Mouse (Mus musculus): Measurements from ENCODE around the gene Ftl1-ps1. TPM values are rescaled to one million over a fixed set of nuclear protein-coding genes. Genes with fewer than 3 reads are reported as not detected.

Gene Ftl1-ps1
- total RNA-seq (2021) = 1,000 to 10,000 TPM; 1,170 to 1,172 TPM
- polyA plus RNA-seq (2012; rRNA removed) = 36.1 and 40.5 TPM in 2 replicates
- long read RNA-seq, transcript Ftl1-ps1-202 (1 exons, 938 nt) = major isoform, 1,146 of 1,146 reads
- long read RNA-seq, partial matches to known transcripts = 0 of 1,146 reads
- long read RNA-seq, other reads (novel, unspliced or antisense) = 0 of 1,146 reads

DNA sequence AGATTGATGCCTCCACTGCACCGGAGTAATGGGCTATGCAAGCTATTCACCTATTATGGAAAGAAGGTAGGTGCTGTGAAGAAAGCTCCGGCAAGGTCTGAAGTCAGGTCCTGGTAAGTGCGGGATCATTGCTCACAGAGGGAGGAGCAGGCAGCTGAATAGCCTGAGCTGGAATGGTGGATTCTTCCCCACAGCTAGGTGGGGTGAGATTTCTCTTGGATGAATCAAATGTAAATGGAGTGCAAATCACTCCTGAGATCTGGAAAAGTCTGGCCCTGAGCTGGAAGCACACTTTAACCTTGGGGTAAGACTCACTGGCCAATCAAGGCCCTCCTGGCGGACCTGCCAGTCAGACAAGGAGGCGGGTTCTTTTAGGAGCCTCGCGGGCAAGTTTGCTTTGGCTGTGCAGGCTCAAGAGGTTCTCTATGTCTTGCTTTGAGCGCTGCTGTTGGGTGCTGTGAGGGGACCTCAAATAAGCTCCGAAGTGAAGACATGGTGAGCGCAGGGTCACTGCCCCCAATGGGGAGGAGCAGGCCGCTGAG lies at the start of gene Ftl1-ps1:
Gene Ftl1-ps1, plus strand, starts transcription at position 397 of the 542 bp plus-strand sequence.
- DNase-seq = peak; percentile 75

DNA sequence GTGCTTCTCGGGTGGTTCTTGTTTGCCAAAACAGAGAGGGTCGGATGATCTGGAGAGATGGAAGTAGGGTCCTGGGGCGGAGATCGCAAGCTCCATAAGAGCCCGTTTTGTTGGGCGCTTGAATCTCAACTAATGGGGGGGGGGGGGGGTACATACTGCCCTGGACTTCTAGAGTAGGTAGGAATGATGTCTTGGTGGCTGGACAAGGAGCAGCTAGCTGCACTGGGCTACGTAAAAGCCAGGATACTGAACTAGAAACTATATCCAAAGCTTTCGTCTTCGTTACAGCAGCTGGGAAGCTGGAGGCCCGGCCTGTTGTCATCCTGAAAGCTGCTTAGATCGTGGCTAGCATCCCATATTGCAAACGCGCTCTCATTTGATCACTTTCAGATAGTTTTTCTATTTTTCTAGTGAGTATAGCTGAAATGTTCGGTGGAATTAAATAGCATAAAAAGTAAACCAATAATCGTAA lies 49.0 kb upstream of the Ftl1-ps1 start:
- no peak for DNase-seq

DNA sequence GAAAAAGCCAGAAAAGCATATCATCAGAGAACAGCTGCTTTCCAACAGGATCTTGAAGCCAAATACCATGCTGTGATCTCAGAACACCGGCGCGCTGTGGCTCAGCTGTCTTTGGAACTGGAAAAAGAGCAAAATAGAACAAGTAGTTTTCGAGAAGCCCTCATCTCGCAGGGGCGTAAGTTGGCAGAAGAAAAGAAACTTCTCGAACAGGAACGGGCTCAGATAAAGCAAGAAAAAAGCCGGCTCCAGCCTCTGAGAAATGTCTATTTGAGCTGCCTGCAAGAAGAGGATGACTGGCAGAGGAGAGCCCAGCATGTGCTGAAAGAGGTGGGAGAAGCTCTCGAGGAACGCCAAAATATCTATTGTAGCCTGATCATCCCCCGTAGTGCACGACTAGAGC lies 43.0 kb upstream of the Ftl1-ps1 start:
- DNase-seq = no peak

DNA sequence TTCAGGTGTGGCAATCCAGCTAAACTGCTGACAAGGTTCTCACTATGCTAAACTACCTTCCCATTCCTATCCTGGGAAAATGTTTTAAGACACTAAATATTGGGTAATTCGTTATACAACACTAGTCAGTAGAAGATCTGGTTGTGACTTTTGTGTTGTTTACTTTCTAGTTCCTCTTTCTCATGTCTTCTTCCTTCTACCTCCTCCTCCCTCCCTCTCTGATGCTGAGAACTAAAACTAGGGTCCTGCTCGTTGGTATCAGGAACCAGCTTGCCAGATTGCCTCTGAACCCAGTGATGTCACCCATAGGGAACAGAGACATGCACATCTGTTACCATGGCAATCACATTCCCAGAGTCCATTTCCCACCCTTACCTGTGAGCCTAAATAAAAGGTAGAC lies 37.3 kb upstream of the Ftl1-ps1 start:
- no peak for DNase-seq

DNA sequence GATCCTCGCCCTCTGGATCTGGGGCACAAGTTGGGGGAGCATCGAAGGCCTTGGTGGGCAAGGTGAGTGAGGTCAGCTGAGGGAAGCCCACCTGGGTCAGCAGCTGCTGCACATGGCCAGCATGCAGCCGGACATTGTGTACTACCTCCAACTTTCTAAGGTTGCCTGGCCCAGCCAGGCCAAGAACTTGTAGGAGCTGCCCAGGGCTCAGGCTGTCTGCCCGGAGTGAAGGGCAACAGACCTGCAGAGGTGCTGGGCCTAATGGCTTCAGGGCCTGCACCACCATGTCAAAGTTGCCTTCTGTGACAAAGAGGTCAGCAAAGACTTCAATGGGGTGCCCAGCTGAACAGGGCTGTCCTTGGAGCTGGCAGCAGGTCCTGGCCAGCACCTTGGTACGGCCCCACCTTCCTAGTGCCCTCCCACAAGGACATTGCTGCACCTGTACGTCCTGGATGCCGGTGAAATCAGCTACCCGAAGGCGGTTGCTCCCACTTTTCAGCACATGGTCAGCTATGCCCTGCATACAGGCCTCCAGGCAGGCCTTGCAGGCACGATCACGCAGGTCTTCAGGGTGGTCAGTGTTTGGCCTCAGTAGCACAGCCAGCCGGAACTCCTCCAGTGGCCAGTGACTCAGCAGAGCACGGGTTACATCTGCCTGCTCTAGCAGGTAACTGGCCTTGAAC lies 36.2 kb upstream of the Ftl1-ps1 start:
- no peak for DNase-seq

DNA sequence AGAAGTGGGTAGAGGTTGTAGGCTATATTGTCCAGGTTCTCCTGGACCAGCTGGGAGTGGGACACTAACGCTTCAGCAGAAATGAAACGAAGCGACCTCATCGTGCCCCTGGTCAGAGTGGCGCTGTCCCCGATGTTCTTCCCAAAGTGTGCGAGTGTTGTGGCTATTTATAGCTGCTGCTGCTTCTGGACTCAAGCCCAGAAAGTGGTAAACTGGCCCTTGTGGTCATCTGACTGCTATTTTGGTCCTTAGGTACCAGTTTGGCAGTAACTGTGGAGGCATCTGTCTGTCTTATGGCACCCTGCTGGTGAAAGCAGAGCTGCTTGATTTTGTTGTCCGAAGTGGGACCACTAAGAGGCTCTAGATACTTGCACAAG lies 35.6 kb upstream of the Ftl1-ps1 start, which contains the start of gene Lrrc14b:
Gene Lrrc14b, minus strand, starts transcription at position 147 of the 377 bp plus-strand sequence.
- peak; percentile 58 for DNase-seq

GRCm38 (mm10) chr13:74381533-74382276 lies 17.8 kb upstream of the Ftl1-ps1 start:
- no peak for DNase-seq

- DNase-seq = no peak
Measured at GRCm38 (mm10) chr13:74382289-74382688, 17.2 kb upstream of the Ftl1-ps1 start.

DNA sequence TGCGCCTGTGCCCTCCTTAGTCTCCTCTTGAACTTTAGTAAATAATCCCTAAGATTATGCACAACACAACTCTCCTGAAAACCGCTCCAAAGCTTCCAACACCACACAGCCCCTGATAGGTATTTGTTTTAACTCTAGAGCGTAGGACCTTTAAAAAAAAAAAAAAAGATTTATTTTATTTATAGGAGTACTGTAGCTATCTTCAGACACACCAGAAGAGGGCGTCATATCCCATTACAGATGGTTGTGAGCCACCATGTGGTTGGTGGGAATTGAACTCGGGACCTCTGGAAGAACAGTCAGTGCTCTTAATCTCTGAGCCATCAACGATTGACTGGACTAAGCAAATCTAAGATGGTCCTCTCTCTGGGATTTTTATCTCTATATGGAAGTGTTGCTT lies 9.8 kb upstream of the Ftl1-ps1 start:
- no peak for DNase-seq

GRCm38 (mm10) chr13:74390371-74390990 lies 9.0 kb upstream of the Ftl1-ps1 start, which contains the start of gene Zfp72:
Gene Zfp72 (minus strand): TSS chr13:74390836.
- peak; percentile 80 for DNase-seq

DNA sequence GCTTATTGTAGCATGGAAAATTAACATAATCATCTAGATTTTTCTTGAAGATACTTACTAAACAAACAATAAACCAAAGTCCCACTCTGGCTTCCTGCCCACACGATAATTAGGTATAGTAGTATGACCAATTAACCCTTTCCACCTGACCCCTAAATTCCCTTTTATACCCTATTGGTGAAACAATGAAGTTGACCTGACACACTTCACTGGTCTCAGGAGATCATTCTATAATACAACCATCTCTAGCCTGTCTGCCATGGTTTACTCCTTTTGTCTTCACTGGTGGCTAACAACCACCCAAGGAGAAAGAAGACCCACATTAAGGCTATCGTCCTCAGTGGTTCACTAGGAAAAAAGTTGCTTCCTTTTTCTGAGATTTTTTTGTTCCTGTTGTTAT lies 8.3 kb upstream of the Ftl1-ps1 start:
- DNase-seq = no peak

DNA sequence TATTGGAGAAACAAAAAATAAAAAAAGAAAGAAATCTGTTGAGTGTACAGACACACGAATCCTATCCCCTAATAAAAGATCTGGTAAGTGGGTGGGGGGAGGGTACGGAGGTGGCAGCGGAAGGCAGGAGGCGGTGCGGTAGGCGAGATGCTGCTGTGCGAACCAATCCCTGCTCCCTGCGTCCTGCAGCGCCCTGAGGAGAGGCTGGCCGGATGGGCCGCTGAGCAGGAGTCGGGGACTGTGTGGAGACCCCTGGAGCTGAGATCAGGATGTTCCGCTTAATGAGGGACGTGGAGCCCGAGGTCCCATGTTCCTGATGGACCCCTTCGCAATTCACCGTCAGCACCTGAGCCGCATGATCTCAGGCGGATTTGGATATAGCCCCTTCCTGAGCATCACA lies 40.4 kb downstream of the Ftl1-ps1 start:
- DNase-seq = no peak

Small RNA genes lying within 50 kb of the gene (microRNA-seq; reads per million reads assigned to microRNA genes)
- gene Mir692-3 = 0 reads per million in 2 experiments

Other genes with a start within 250 kb of the Ftl1-ps1 start
- gene Exoc3, start 191.0 kb upstream of the Ftl1-ps1 start, total RNA-seq (2021) = 10 to 100 TPM; 54.2 to 69.9 TPM
- gene Exoc3, start 191.0 kb upstream of the Ftl1-ps1 start, polyA plus RNA-seq (2012; rRNA removed) = 30.0 and 40.0 TPM in 2 replicates
- 1 to 10 TPM in 1 of 2 experiments, under 1 TPM in 1; 0.81 to 1.9 TPM for gene Ahrr, start 107.4 kb upstream of the Ftl1-ps1 start, total RNA-seq (2021)
- 1.1 and 1.6 TPM in 2 replicates for gene Ahrr, start 107.4 kb upstream of the Ftl1-ps1 start, polyA plus RNA-seq (2012; rRNA removed)
- gene Pdcd6, start 82.1 kb upstream of the Ftl1-ps1 start, total RNA-seq (2021) = 100 to 1,000 TPM; 143 to 150 TPM
- 83.4 and 84.4 TPM in 2 replicates for gene Pdcd6, start 82.1 kb upstream of the Ftl1-ps1 start, polyA plus RNA-seq (2012; rRNA removed)
- 100 to 1,000 TPM; 601 to 696 TPM for gene Sdha, start 49.4 kb upstream of the Ftl1-ps1 start, total RNA-seq (2021)
- gene Sdha, start 49.4 kb upstream of the Ftl1-ps1 start, polyA plus RNA-seq (2012; rRNA removed) = 99.4 and 128 TPM in 2 replicates
- gene Ccdc127, start 49.4 kb upstream of the Ftl1-ps1 start, total RNA-seq (2021) = 10 to 100 TPM; 51.0 to 58.7 TPM
- gene Ccdc127, start 49.4 kb upstream of the Ftl1-ps1 start, polyA plus RNA-seq (2012; rRNA removed) = 1.1 and 1.3 TPM in 2 replicates
- gene Lrrc14b, start 35.7 kb upstream of the Ftl1-ps1 start, total RNA-seq (2021) = under 1 TPM; 0.17 to 0.79 TPM
- gene Lrrc14b, start 35.7 kb upstream of the Ftl1-ps1 start, polyA plus RNA-seq (2012; rRNA removed) = 0.44 and 0.49 TPM in 2 replicates
- 1 to 10 TPM; 2.9 to 4.0 TPM for gene Zfp72, start 8.9 kb upstream of the Ftl1-ps1 start, total RNA-seq (2021)
- gene Zfp72, start 8.9 kb upstream of the Ftl1-ps1 start, polyA plus RNA-seq (2012; rRNA removed) = 0.08 and 0.10 TPM in 2 replicates
- 1 to 10 TPM; 8.9 to 9.9 TPM for gene Zfp825, start 94.3 kb downstream of the Ftl1-ps1 start, total RNA-seq (2021)
- gene Zfp825, start 94.3 kb downstream of the Ftl1-ps1 start, polyA plus RNA-seq (2012; rRNA removed) = 0.10 TPM in 2 replicates
- gene Erap1, start 239.9 kb downstream of the Ftl1-ps1 start, total RNA-seq (2021) = 10 to 100 TPM; 57.9 to 81.0 TPM
- 2.2 and 2.3 TPM in 2 replicates for gene Erap1, start 239.9 kb downstream of the Ftl1-ps1 start, polyA plus RNA-seq (2012; rRNA removed)